Mouse (Mus musculus) cortical plate, adult 2 months (tissue): ENCODE data around the gene Zscan21. TPM values are rescaled to one million over a fixed set of nuclear protein-coding genes. Genes with fewer than 3 reads are reported as not detected.

ENCODE experiments used
- H3K27ac ChIP-seq: fragments of 200-500 bp; 2 replicates; pipeline ENCODE4 v1.5.1; 2012; ENCODE audit warnings: low read length, control low read depth, inconsistent platforms; ENCODE audit not compliant: insufficient read depth
- H3K4me1 ChIP-seq: fragments of 200-500 bp; 2 replicates; pipeline ENCODE4 v1.6.1; 2011; ENCODE audit warnings: low read length; ENCODE audit not compliant: control insufficient read depth, insufficient read depth
- H3K4me3 ChIP-seq: fragments of 200-500 bp; 2 replicates; pipeline ENCODE4 v1.5.1; 2011; ENCODE audit warnings: mild to moderate bottlenecking, low read length, control low read depth; ENCODE audit not compliant: insufficient read depth
- CTCF ChIP-seq: fragments of 200-500 bp; IDR thresholded peaks from 2 replicates; pipeline ENCODE4 v1.5.1; 2011; ENCODE audit warnings: mild to moderate bottlenecking, control low read depth, low read length; ENCODE audit not compliant: insufficient read depth; ENCODE audit errors: extremely low read depth
- POLR2A ChIP-seq: fragments of 200-500 bp; IDR thresholded peaks from 2 replicates; pipeline ENCODE4 v1.6.1; 2011; ENCODE audit warnings: mild to moderate bottlenecking, low read length, control low read depth; ENCODE audit not compliant: insufficient read depth; ENCODE audit errors: extremely low read depth
- polyA plus RNA-seq: library from polyadenylated mRNA; depleted of rRNA; stranded (reverse); fragments of >200 nt; gene quantifications from 2 replicates; pipeline ENCODE4 v1.2.3, GENCODE M21; 2012

Gene Zscan21
- polyA plus RNA-seq, 1 experiment, result 18.2 TPM

DNA sequence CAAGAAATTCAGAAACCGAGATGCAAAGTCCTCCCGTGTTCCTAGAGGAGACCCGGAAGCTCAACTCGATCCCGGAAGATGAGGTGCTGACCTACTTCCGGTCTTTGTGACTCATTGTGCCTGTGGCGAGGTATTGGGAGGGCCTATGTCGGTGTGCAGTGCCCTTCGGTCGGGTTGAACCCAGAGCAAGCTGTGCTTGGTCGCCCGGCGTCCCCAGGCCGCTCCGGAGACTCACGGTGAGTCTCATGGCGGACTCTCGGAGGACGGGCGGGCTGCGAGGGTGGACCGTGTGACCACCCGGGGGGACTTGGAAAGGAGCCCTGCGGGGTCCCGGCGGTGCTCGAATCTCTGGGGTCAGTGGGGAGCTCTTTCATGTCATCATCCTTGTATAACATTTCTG lies 31.7 kb upstream of the Zscan21 start, which contains the start of gene Zkscan1:
Gene Zkscan1, plus strand, starts transcription at position 89 of the 400 bp plus-strand sequence.
- Histone ChIP-seq H3K27ac (peak within 1 kb of the TSS; percentile 64), H3K4me1 (peaks cover 1% of the 10 kb centered on the region; the same call in 1 of the 2 replicates), H3K4me3 (peak within 1 kb of the TSS; percentile 87)
- TF ChIP-seq POLR2A, result peak; percentile 95
- TF ChIP-seq CTCF, result no peak

DNA sequence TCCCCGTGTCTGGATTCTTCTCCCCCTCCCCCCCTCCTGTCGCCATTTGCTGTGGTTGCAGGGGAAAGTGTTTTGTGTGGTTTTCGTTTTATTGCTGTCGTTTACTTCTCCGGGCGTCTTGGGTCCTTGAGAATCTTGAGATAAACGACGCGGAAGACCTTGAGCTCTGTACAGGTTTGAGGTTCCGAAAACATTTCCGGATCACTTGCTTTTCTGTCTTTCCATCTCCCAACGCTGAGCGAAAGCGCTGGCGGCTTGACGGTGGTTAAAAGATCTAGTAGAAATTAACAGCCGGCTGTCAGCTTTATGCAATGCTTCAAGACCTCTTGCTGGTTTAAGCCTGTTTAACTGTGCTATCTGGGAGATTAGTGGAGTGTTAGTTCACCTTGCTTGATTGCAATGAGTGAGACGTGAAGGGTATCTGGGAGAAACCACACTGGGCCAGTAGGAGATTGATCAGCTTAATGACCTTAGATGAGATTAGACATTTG lies 31.2 kb upstream of the Zscan21 start:
- H3K4me3 ChIP-seq, result peak overlapping the region; percentile 87
- H3K27ac ChIP-seq, result peak overlapping the region; percentile 64
- TF ChIP-seq POLR2A (no peak), CTCF (no peak)
- H3K4me1 ChIP-seq, result peaks cover 1% of the 10 kb centered on the region; the same call in 1 of the 2 replicates

DNA sequence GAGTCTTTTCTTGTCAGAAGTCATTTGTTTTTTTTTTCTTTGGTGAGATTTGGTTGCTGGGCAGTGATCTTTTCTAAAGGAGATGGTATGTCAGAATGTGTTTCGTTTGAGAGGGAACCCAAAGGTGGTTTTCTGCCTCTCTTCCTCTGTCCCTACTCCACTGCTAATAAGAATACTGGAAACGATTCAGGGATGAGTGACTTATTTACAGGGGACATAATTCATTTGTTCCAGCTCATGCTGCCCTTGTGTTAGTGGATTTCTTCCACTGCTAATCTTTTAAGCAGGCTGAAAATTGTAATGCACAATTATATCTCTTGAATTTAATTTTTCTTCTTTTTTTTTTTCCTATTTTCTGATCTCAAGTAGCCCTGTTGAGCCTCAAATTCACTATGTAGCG lies 29.9 kb upstream of the Zscan21 start:
- no peak for TF ChIP-seq POLR2A
- TF ChIP-seq CTCF, result no peak
- no peak overlapping the region for H3K4me3 ChIP-seq
- H3K27ac ChIP-seq, result no peak overlapping the region
- peaks cover 1% of the 10 kb centered on the region; the same call in 1 of the 2 replicates for H3K4me1 ChIP-seq

DNA sequence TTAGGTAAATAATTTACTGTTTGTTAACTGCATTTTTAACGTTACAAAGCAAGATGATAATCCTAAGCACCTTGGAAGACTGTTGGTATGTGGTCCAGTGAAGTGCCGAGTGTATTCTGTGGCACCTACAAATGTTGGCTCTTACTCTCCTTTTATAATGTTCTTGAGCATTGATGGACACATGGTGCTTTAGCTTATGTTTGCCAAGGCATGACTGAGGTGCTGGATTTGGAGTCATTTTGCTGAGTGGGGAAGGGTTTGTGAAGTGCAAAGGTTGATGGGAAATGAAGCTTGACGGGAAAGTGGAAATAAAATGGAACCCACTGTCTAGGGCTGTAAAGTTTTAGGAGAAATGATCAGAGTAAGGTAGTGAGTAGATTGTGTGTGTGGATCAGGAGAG lies 28.3 kb upstream of the Zscan21 start:
- TF ChIP-seq CTCF, result no peak
- no peak for TF ChIP-seq POLR2A
- Histone ChIP-seq H3K4me1 (peaks cover 1% of the 10 kb centered on the region; the same call in 1 of the 2 replicates), H3K4me3 (no peak overlapping the region), H3K27ac (no peak overlapping the region)

DNA sequence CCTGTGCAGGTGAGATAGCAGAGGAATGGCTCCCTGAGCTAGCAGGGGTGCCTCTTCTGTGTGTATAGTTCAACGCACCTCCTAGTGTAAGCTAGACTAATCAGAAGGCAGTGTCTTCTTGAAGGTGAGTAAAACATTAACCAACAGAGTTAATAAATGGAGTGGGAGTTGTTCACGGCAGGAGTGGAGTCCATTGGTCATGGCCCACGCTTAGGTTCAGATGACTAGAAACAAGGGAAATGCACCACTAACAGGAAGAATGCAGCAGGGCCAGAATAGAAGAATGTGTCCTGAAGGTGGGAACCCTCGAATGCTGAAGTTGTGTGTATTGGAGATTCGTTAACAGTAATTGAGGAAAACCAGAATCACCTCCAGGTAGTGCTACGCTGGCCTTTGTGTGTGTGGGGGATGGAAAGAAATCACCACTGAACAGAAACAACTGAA lies 27.6 kb upstream of the Zscan21 start:
- no peak for TF ChIP-seq CTCF
- no peak for TF ChIP-seq POLR2A
- peaks cover 1% of the 10 kb centered on the region; the same call in 1 of the 2 replicates for H3K4me1 ChIP-seq
- H3K27ac ChIP-seq, result no peak overlapping the region
- H3K4me3 ChIP-seq, result no peak overlapping the region

DNA sequence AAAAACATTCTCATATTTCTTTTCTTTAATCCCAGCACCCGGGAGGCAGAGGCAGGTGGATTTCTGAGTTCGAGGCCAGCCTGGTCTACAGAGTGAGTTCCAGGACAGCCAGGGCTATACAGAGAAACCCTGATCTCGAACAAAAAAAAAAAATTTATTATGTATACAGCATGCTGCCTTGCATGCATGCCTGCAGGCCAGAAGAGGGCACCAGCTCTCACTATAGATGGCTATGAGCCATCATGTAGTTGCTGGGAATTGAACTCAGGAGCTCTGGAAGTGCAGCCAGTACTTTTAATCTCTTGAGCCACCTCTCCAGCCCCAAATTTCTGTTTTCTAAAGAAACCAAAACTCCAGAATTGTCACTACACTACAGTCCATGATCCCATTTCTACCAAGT lies 26.4 kb upstream of the Zscan21 start:
- H3K4me3 ChIP-seq, result no peak overlapping the region
- H3K4me1 ChIP-seq, result peaks cover 1% of the 10 kb centered on the region; the same call in 1 of the 2 replicates
- H3K27ac ChIP-seq, result no peak overlapping the region
- 0 out of 2 replicates have a peak, but pooled peaks have one; percentile 13 for TF ChIP-seq CTCF
- TF ChIP-seq POLR2A, result no peak

DNA sequence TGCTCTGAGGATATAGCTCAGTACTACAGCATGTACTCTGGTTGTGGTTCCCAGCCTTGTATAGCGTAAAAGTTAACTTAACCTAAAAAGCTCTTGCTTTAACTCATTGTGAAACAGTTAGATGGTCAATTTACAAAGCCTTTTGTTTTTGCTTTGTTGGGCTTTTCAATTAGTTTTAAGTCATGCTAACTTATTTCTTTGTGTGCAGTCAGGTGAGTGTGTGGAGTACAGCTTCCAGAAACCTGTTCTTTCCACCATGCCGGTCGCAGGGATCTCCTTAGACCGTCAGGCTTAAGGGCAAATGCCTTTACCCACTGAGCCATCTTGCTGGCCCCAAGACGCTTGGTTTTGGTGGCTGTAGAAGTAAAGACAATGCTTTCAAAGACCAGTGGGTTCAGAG lies 26.0 kb upstream of the Zscan21 start:
- H3K27ac ChIP-seq, result no peak overlapping the region
- no peak overlapping the region for H3K4me3 ChIP-seq
- peaks cover 1% of the 10 kb centered on the region; the same call in 1 of the 2 replicates for H3K4me1 ChIP-seq
- TF ChIP-seq POLR2A, result no peak
- TF ChIP-seq CTCF, result no peak

DNA sequence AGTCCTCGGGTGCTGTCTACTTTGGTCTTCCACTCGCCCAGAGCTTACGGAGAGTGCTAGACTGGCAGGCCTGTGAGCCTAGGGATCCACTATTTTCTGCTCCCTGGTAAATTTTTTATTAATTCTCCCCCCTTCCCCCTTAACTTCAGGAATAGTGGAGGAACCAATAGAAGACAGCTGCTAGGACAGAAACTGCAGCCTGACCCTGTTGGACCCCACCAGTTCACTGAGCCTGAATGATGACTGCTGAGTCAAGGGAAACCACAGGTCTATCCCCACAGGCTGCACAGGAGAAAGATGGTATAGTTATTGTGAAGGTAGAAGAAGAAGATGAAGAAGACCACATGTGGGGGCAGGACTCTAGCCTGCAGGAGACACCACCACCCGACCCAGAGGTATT lies 23.9 kb upstream of the Zscan21 start:
- Histone ChIP-seq H3K4me1 (no peaks in the 10 kb centered on the region), H3K4me3 (no peak overlapping the region), H3K27ac (no peak overlapping the region)
- TF ChIP-seq POLR2A (no peak), CTCF (no peak)

DNA sequence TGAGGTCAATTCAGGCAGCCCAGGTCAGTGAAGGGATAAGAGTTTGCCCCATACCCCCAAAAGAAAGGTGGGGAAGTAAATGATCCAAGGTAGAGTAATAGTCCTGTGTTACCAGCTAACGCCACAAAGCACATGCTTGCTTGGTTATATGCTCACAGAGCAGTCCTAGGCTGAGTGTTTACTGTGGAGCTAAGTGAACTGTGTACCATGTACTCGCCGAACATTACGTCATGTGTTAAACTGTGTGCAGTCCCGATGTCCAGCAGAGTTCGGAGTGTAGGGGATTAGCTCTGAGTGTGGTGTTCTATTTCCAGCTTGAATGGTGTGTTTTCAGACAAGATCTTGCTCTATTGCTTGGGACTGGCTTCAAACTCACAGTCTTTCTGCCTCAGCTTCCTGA lies 22.2 kb upstream of the Zscan21 start:
- Histone ChIP-seq H3K27ac (no peak overlapping the region), H3K4me1 (no peaks in the 10 kb centered on the region), H3K4me3 (no peak overlapping the region)
- no peak for TF ChIP-seq POLR2A
- no peak for TF ChIP-seq CTCF

DNA sequence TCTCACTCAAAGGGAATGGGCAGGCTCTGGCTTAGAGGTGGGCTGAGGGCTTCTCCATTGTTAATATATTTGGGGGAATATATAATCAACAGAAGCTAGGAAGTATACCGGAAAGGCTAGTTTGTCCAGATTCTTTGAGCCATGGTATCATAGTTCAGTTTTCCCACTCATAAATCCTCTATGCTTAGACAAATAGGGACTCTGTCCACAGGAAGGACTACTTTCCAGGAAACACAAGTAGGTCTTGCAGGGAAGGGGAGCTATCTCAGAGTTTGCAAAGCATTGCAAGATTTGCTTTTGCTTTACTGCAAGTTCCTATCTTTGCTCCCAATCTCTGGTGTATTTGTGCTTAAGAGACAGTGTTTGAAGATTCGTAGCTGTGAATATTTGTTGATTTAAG lies 11.7 kb upstream of the Zscan21 start:
- H3K4me3 ChIP-seq, result no peak overlapping the region
- no peak overlapping the region for H3K27ac ChIP-seq
- TF ChIP-seq POLR2A (no peak), CTCF (no peak)
- no peaks in the 10 kb centered on the region for H3K4me1 ChIP-seq
